Mouse (Mus musculus) liver, adult 2 months (tissue): ENCODE results near the gene Thbs3. TPM values are rescaled to one million over a fixed set of nuclear protein-coding genes. Genes with fewer than 3 reads are reported as not detected.

Source experiments
- DNase-seq: peaks from one replicate; pipeline ENCODE4 v3.0.0-alpha.2; 2011; ENCODE audit warnings: low read depth, low spot score; ENCODE audit errors: extremely low read depth
- H3K27ac ChIP-seq: fragments of 200-500 bp; replicated peaks from 2 replicates; pipeline ENCODE4 v1.5.1; 2012; ENCODE audit warnings: low read depth, mild to moderate bottlenecking, control low read depth, inconsistent platforms, low read length; ENCODE audit not compliant: insufficient read depth
- H3K27me3 ChIP-seq: fragments of 200-500 bp; 2 replicates; pipeline ENCODE4 v1.6.1; 2012; ENCODE audit warnings: mild to moderate bottlenecking, moderate library complexity, low read length, inconsistent platforms; ENCODE audit not compliant: control insufficient read depth, insufficient read depth
- H3K36me3 ChIP-seq: fragments of 200-500 bp; 2 replicates; pipeline ENCODE4 v1.6.1; 2012; ENCODE audit warnings: low read length, inconsistent platforms; ENCODE audit not compliant: control insufficient read depth, insufficient read depth
- H3K4me1 ChIP-seq: fragments of 200-500 bp; 2 replicates; pipeline ENCODE4 v1.6.1; 2011; ENCODE audit warnings: low read length; ENCODE audit not compliant: control insufficient read depth, insufficient read depth
- H3K4me3 ChIP-seq: fragments of 200-500 bp; 2 replicates; pipeline ENCODE4 v1.5.1; 2011; ENCODE audit warnings: low read depth, mild to moderate bottlenecking, control low read depth, low read length, moderate library complexity; ENCODE audit not compliant: insufficient read depth
- H3K79me2 ChIP-seq: fragments of 200-500 bp; 2 replicates; pipeline ENCODE4 v1.6.1; 2012; ENCODE audit warnings: inconsistent platforms, mild to moderate bottlenecking, low read length, moderate library complexity; ENCODE audit not compliant: control insufficient read depth, insufficient read depth
- H3K9ac ChIP-seq: fragments of 200-500 bp; 2 replicates; pipeline ENCODE4 v1.6.1; 2012; ENCODE audit warnings: low read depth, mild to moderate bottlenecking, control low read depth, inconsistent platforms, low read length
- CTCF ChIP-seq: fragments of 200-500 bp; IDR thresholded peaks from 2 replicates; pipeline ENCODE4 v1.5.1; 2011; ENCODE audit warnings: low read depth, low read length, control low read depth
- POLR2A ChIP-seq: fragments of 200-500 bp; IDR thresholded peaks from 2 replicates; pipeline ENCODE4 v1.6.1; 2011; ENCODE audit warnings: low read length, control low read depth; ENCODE audit not compliant: insufficient read depth; ENCODE audit errors: extremely low read depth
- WGBS: fragments of 180-500 bp; shearing (Covaris S2); methylation state at CpG from one replicate; pipeline ENCODE4 v1.1.7; 2018; 5-methylcytosine and 5-hydroxymethylcytosine counted together
- polyA plus RNA-seq: library from polyadenylated mRNA; depleted of rRNA; stranded (reverse); fragments of >200 nt; gene quantifications from 2 replicates; pipeline ENCODE4 v1.2.3, GENCODE M21; 2012
- total RNA-seq: library from RNA; depleted of rRNA; stranded (reverse); fragments of >200 nt; gene quantifications from 2 replicates; pipeline ENCODE4 v1.2.3, GENCODE M21; 2014

Thbs3 gene
- total and polyA plus RNA-seq, 2 experiments, result 0.92 to 1.2 TPM

DNA sequence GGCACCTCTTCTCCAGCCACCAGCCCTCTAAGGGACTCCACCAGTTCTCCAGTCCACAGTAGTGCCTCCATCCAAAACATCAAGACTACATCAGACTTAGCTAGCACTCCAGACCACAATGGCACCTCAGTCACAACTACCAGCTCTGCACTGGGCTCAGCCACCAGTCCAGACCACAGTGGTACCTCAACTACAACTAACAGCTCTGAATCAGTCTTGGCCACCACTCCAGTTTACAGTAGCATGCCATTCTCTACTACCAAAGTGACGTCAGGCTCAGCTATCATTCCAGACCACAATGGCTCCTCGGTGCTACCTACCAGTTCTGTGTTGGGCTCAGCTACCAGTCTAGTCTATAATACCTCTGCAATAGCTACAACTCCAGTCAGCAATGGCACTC is 15.6 kb downstream of the Thbs3 start:
- no peak overlapping the region for H3K27ac ChIP-seq
- H3K4me3 ChIP-seq, result no peak overlapping the region
- H3K27me3 ChIP-seq, result 0 out of 2 replicates have a peak, but pooled peaks cover 2% of the 10 kb centered on the region
- H3K36me3 ChIP-seq, result no peaks in the 10 kb centered on the region
- TF ChIP-seq POLR2A, result no peak
- H3K4me1 ChIP-seq, result peaks cover 3% of the 10 kb centered on the region; the same call in 1 of the 2 replicates
- H3K79me2 ChIP-seq, result no peaks in the 10 kb centered on the region
- no peak overlapping the region for H3K9ac ChIP-seq
- DNase-seq, result no peak
- WGBS, result 84% methylated on average over 2 of the region's 2 CpGs

DNA sequence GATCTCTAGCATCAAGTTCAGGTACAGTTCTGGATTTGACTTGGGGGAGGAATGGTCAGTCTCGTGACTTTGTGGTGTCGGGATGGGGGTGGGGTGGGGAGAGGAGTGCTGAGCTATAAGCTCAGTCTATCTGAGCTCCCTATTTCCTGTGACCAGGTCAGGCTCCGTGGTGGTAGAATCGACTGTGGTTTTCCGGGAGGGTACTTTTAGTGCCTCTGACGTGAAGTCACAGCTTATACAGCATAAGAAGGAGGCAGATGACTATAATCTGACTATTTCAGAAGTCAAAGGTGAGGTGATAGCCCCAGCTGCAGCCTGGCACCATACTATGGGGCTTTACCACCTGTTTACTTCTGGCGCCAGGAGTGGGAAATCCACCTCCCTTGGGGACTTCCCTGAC is 16.4 kb downstream of the Thbs3 start:
- no peak overlapping the region for H3K4me3 ChIP-seq
- no peak for TF ChIP-seq CTCF
- TF ChIP-seq POLR2A, result no peak
- 67% methylated on average over 7 of the region's 7 CpGs for WGBS
- H3K79me2 ChIP-seq, result no peaks in the 10 kb centered on the region
- DNase-seq, result no peak
- H3K9ac ChIP-seq, result no peak overlapping the region
- no peaks in the 10 kb centered on the region for H3K36me3 ChIP-seq
- peaks cover 3% of the 10 kb centered on the region; the same call in 1 of the 2 replicates for H3K4me1 ChIP-seq
- no peak overlapping the region for H3K27ac ChIP-seq
- H3K27me3 ChIP-seq, result 0 out of 2 replicates have a peak, but pooled peaks cover 2% of the 10 kb centered on the region

DNA sequence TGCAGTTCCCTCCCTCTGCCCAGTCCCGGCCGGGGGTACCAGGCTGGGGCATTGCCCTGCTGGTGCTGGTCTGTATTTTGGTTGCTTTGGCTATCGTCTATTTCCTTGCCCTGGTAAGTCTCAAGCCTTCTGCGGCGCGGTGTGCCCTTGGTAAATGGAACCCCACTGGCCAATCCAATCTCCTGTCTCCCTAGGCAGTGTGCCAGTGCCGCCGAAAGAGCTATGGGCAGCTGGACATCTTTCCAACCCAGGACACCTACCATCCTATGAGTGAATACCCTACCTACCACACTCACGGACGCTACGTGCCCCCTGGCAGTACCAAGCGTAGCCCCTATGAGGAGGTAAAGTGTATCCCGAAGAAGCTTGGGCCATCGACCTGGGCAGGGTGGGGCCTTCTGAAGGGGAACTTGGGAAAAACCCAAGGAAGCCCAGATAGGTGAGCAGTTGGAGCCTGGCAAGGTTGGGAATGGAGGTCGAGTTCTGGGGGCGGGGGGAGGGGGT is 16.8 kb downstream of the Thbs3 start:
- no peak for DNase-seq
- 78% methylated on average over 16 of the region's 16 CpGs for WGBS
- Histone ChIP-seq H3K4me1 (peaks cover 3% of the 10 kb centered on the region; the same call in 1 of the 2 replicates), H3K36me3 (no peaks in the 10 kb centered on the region), H3K9ac (no peak overlapping the region), H3K79me2 (no peaks in the 10 kb centered on the region), H3K27ac (no peak overlapping the region), H3K4me3 (no peak overlapping the region), H3K27me3 (0 out of 2 replicates have a peak, but pooled peaks cover 2% of the 10 kb centered on the region)
- TF ChIP-seq POLR2A, result no peak
- TF ChIP-seq CTCF, result no peak

DNA sequence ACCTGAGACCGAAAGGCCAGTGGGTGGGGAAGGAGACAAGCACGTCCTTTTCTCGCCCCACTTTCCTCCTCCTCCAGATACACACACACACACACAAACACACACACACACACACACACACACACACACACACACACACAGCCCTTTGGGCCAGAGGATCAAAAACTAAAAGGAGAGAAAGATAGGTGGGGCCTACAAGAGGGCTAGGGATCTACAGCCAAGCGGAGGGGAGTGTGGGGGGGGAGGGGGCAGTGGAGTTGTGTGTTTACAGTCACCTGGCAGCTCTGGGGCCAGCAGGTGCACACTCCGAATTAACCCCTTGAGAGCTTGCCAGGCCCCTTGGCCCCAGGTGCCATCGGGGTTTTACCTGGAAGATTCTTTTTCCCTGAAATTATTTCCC is 17.6 kb downstream of the Thbs3 start:
- no peaks in the 10 kb centered on the region for H3K79me2 ChIP-seq
- no peak for DNase-seq
- H3K4me3 ChIP-seq, result no peak overlapping the region
- WGBS, result 83% methylated on average over 6 of the region's 6 CpGs
- no peaks in the 10 kb centered on the region for H3K36me3 ChIP-seq
- no peaks in the 10 kb centered on the region for H3K27me3 ChIP-seq
- TF ChIP-seq POLR2A (no peak), CTCF (no peak)
- no peak overlapping the region for H3K9ac ChIP-seq
- H3K4me1 ChIP-seq, result peaks cover 3% of the 10 kb centered on the region; the same call in 1 of the 2 replicates
- H3K27ac ChIP-seq, result no peak overlapping the region

DNA sequence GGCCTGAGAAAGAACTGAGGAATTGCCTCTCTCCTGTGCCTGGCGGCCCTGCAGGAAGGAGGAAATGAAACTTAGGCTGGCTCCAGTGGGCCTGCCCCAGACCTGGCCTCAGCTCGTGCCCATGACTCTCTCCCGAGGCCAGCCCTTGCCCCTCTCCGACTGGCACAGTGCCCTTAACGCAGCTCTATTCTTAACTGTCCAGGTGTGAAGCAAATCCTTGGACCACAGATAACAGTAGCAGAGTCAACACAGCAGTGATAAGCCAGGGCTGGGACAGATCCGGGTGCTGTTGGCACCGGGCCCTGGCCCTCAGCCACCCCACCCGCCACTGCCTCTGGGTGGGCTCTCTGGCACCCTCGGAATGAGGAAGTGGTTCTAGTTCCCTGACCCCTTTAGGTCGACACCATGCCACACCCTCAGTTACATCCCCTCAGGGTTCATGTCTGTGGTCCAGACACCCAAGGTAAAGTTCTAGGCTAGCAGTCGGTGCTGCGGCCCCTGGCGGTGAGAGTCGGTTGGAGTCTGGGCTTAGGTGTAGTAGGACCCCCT is 18.7 kb downstream of the Thbs3 start:
- Histone ChIP-seq H3K4me3 (no peak overlapping the region), H3K4me1 (peaks cover under 1% of the 10 kb centered on the region; the same call in 1 of the 2 replicates), H3K36me3 (no peaks in the 10 kb centered on the region), H3K9ac (no peak overlapping the region), H3K27ac (no peak overlapping the region), H3K27me3 (no peaks in the 10 kb centered on the region), H3K79me2 (no peaks in the 10 kb centered on the region)
- 49% methylated on average over 14 of the region's 14 CpGs for WGBS
- no peak for DNase-seq
- TF ChIP-seq CTCF (no peak), POLR2A (no peak)

DNA sequence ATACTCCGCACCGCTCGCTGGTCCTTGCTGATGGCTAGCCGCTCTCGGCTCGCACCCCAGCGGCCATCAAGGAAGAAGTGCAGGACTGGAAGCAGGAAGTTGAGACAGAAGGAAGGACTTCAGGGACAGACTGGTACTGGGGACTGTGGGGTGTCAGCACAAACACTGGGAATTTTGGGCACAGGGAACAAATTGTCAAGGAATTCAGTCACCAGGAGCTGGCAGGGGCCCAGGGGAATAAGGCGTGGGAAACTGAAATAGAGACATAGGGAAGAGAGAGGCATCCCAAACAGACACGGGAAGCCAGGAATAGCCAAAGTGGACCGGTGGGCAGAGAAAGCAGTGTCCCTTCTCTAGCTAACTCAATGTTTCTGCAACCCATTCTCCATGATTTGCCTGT is 21.5 kb downstream of the Thbs3 start:
- DNase-seq, result no peak
- no peaks in the 10 kb centered on the region for H3K27me3 ChIP-seq
- no peak for TF ChIP-seq CTCF
- no peak for TF ChIP-seq POLR2A
- no peak overlapping the region for H3K9ac ChIP-seq
- H3K79me2 ChIP-seq, result no peaks in the 10 kb centered on the region
- H3K4me3 ChIP-seq, result no peak overlapping the region
- WGBS, result 87% methylated on average over 10 of the region's 10 CpGs
- H3K36me3 ChIP-seq, result no peaks in the 10 kb centered on the region
- no peaks in the 10 kb centered on the region for H3K4me1 ChIP-seq
- H3K27ac ChIP-seq, result no peak overlapping the region
